Mouse (Mus musculus): Measurements from ENCODE around the gene Serp2. TPM values are rescaled to one million over a fixed set of nuclear protein-coding genes. Genes with fewer than 3 reads are reported as not detected.

Serp2 gene
- total RNA-seq, 1 experiment from 2014 or later = 6.4 TPM

GRCm38 (mm10) chr14:76497187-76497586 lies 59.5 kb downstream of the Serp2 start:
- no peak for DNase-seq

- no peak for DNase-seq
Observed at GRCm38 (mm10) chr14:76495022-76495421, 61.7 kb downstream of the Serp2 start.

- DNase-seq = no peak
Observed at GRCm38 (mm10) chr14:76489128-76489527, 67.6 kb downstream of the Serp2 start.

- no peak for DNase-seq
Observed at GRCm38 (mm10) chr14:76488101-76489044, 68.3 kb downstream of the Serp2 start.

- DNase-seq = no peak
Observed at GRCm38 (mm10) chr14:76487609-76488008, 69.1 kb downstream of the Serp2 start.

GRCm38 (mm10) chr14:76483701-76484100 lies 73.0 kb downstream of the Serp2 start:
- DNase-seq = no peak

Other genes starting within 250 kb of the Serp2 start
- 788 and 846 TPM in 2 replicates for gene Tsc22d1, start 141.9 kb downstream of the Serp2 start, total RNA-seq (2021)

Measured in adrenal gland, postnatal 14 days (tissue).